Mouse (Mus musculus) lung, postnatal 10 days (tissue): ENCODE data around the gene Homer3.
A peak's percentile ranks its signal among the peaks of the same experiment; 100 is the strongest.

ENCODE experiments used
- DNase-seq: peaks from one replicate; pipeline ENCODE4 v3.0.0; 2021

Homer3 gene

DNA sequence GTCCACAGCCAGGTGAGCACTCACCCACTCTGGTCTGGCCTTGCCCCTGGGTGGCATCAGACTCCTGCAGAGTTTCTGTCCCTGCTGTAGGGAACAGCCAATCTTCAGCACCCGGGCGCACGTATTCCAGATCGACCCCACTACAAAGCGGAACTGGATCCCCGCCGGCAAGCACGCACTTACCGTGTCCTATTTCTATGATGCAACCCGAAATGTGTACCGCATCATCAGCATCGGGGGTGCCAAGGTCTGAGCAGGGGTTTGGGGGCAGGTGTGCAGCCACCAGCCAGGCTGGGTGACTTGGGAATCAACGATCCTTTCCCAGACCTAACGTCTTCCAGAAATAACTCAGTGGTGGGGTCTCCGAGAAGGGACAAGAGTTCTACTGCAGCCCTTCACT is 2.7 kb downstream of the Homer3 start:
- no peak for DNase-seq

DNA sequence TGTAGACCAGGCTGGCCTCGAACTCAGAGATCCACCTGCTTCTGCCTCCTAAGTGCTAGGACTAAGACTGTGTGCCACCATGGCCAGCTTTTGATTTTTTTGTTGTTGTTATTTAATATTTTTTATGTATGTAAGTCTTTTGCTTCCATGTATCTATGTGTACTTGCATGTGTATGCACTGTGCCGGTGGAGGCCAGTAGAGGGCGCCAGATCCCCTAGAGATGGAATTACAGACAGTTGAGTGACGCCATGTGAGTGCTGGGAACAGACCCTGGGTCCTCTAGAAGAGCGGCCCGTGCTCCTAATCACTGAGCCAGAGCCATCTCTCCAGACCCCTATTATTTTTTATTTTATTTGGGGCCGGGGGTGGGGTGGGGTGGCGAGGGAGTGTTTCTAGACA is 4.1 kb downstream of the Homer3 start:
- no peak for DNase-seq

DNA sequence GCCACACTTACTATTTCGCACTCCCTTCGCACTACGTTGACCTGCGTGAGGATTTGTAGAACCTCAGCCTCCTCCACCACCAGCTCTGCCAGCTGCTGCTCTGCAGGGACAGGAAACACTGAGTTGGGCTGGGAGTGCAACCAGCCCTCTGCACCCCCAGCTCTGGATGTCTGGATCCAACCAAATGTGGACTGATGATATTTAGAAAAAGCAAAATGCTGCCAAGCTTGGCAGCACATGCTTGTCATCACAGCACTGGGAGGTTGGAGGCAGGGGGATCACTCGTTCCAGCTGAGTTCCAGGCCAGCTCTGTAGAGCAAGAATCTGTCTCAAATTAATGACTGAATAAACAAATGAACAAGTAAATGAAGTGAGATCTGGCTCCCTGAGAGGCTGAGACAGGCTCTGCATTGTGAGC is 11.4 kb downstream of the Homer3 start:
- DNase-seq: peak; percentile 88

DNA sequence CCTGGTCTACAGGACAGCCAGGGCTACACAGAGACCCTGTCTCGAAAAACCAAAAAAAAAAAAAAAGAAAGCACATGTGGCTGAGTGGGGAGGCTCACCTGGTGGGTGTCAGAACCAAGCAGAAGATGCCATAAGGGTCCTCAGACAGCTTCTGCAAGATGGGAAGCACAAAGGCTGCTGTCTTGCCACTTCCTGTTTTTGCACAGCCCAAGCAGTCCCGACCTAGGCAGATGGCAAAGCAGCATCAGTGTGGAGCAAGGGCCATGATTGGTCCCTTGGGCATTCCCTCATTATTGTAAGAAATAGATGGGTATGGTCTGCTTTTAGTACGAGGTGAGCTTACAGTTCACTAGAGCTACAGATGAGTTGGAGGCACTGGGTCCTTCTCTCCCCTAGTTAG is 18.3 kb downstream of the Homer3 start:
- no peak for DNase-seq

DNA sequence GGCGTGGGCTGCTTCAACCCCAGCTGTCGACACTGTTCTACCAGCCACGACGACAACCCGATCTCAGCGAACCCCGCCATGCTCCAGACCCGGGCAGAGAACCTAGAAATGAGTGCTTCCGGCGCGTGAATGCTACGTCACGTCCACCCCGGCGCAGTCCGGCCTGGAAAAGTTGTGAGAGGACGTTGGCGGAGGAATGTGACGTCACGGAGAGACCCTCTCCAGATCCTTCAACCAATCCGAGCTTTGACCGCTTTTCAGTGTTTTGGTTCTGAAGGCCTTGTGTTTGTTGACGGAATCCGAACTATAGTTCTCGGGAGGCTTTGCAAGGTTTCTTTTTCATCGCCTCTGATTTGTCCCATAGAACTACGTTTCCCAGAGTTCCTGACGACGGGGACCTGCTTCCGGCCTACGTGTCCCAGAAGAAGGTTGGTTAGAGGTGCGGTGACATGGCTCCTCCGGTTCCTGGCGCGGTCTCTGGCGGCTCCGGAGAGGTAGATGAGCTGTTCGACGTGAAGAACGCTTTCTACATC is 19.8 kb downstream of the Homer3 start, which contains the start of the genes Ddx49 and Cope:
Gene Ddx49 (minus strand): TSS at position 132 of the 533 bp plus-strand sequence.
Gene Cope (plus strand): TSS at position 161 of the 533 bp plus-strand sequence.
- DNase-seq: peak; percentile 95

DNA sequence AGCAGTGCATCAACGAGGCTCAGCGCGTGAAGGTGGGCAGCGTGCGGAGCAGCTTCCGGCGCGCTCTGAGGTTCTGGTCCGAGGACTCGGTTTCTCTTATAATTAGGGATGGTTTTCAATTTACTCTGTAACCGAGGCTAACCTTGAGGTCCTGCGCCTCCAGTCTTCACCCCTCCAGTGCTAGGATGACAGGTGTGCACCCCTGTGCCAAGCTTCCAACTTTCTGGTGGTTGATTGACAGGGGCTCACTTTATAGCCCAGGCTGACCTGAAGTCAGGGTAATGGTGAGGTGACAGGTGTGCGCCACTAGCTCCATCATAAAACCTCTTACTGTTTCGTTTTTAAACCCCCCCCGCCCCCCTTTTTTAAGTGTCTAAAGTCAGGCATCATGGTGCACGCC is 20.3 kb downstream of the Homer3 start:
- DNase-seq: no peak

DNA sequence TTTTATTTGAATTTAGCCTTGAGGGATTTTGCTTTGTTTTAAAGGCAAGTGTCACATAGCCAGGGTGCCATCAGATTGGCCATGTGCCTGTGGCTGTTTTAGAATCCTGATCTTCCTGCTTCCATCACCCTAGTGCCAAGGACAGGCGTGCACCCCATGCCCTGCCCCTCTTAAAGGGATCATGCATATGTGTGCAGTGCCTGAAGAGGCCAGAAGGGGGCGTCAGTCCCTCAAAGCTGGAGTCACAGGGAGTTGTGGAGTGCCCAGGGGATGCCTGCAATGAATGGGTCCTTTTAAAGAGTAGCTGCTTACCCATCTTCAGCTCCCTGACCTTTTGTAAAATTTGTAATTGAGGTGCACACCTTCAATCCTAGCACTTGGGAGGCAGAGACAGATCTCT is 26.7 kb downstream of the Homer3 start:
- peak; percentile 45 for DNase-seq

DNA sequence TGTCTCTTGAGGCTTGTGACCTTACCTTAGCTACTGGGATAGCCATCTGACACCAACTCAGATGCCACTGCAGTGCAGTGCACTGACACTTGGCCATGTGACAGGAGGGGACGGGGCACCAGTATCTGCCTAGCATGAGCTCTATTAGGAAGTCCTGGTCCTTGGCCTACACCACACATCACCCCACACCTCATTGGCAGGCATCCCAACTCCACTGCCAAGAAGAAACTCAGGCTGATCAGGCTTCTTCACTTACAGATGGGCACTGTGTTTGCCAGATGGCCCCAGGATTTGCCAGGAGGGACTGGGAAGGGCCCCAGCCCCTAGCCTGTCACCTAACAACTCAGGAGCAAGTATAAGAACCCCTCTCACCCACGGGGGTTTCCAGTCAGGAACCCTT is 30.8 kb downstream of the Homer3 start:
- no peak for DNase-seq

DNA sequence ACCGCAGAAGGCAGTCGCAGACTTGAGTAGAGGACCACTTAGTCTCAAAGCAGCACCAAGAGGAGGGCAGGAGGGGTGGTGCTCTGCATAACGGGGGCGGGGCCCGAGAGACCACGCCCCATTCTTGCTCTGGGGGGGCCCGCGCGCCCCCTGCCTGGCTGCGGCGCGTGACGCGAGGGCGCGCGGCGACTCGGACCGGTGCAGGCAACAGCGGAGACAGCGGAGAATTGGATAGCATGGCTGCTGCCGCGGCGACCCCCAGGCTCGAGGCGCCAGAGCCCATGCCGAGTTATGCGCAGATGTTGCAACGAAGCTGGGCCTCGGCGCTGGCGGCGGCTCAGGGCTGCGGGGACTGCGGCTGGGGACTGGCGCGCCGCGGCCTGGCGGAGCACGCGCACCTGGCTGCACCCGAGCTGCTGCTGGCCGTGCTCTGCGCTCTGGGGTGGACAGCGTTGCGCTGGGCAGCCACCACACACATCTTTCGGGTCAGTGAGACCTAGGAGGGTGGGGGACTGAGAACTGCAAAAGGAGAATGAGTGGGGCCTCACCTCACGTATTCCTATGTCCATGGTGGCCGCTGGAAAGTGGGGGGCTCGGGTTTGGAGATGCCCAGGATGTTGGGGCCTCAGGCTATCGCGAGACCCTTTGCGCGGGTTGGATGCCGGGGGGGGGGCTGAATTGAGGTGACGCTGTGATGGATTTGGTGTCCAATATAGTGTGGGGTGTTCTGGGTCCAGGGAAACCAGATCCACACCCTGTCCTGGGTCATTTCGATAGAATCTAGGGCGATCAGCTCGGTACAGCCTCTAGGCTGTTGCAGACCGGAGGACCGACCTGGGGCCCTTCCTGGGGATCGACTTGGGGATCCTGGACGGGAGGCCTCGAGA is 33.2 kb downstream of the Homer3 start, which contains the start of gene Cers1:
Gene Cers1 (plus strand): TSS at position 152 of the 887 bp plus-strand sequence.
- peak; percentile 74 for DNase-seq

DNA sequence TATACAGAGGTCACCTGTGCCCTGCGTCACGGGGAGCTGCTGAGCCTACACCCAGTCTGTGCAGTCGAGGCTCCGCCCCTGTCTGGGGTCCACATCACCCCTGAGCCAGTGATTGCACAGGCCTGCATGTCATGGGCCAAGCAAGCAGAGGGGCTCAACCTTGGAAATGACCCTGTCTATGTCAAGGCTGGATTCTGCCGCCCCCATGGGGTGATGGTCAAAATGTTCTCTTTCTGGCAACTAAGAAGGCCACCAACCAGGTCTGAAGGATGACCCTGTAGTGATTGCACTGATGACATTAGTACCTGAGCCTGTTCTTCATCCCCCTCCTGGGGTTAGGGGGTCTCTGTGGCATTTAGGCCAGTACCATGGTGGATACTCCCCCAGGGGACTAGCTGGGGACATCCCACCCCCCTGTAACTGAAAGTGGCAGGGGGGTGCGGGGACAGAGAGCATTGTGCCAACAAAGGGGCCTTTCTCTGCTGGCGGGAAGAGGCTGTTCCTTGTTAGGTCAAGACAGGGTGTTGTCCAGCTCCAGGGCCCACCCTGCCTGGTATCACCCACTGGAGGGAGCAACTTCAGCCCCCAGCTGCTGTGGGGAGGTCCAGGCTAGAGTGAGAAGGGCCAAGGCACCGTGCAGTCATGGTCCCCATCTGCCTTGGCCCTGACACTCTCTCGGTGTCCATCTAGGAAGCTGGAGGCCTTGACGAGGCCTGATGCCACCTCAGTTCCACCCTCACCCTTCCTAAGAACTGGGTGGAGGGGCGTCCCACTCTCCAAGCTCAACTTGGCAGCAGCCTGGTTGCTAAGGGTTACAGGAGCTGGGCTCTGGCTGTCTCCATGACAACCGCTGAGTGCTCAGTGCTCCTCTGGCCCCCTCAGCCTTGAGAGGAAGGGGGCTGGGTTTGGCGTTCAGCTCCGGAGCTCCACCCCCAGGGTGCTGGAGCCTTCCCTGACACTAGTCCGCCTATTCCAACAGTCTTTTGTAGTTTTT is 34.2 kb downstream of the Homer3 start:
- peak; percentile 82 for DNase-seq

DNA sequence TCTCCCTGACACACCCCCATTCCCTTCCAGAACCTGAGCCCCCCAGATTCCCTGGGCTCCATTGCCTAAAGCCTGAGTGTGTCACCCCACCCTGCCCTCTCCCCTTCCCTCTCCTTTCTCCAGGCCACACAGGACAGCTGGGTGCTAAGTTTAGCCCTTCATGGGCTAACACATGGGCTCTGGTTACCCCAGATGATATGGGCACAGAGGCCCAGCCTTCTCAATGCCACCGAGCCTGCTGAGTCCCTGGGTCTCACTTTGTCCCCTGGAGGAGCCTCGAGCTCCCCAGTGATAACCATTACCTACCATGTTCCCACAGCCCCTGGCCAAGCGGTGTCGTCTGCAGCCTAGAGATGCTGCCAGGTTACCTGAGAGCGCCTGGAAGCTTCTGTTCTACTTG is 35.2 kb downstream of the Homer3 start:
- DNase-seq: no peak

DNA sequence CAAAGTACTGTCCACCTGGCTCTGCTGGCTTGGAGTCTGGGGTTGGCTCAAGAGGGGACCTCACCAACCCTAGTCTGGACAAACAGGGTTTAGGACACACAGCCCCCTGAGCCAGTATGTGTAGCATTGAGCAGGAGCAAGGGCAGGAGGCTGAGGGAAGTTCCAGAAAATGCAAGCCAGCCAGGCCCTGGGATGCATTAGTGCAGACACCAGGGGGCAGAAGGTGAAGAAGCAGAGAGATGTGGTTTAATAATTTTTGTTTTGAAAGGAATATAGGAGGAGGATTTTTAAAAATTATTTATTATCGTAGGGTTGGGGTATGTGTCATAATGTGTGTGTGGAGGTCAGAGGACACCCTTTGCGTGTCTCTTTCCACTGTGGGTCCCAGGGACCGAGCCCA is 41.1 kb downstream of the Homer3 start:
- no peak for DNase-seq

DNA sequence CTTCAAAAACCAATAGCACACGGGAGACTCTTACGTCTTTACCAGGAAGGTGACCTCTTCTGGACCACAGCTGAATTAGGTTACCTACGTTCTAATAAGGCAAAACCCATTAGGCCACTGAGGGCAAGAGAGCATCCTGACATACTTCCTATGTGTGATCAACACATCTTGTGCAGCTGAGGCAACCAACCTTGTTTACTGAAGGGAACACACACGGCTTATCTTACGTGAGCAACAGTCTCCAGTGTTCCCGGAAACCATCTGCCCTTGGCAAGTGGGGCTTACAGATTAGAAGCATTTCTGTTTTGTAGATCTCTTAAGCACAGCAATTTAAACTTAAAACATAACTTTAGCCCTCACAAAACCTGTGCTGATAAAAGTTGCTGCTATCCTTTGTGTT is 44.9 kb downstream of the Homer3 start:
- no peak for DNase-seq

DNA sequence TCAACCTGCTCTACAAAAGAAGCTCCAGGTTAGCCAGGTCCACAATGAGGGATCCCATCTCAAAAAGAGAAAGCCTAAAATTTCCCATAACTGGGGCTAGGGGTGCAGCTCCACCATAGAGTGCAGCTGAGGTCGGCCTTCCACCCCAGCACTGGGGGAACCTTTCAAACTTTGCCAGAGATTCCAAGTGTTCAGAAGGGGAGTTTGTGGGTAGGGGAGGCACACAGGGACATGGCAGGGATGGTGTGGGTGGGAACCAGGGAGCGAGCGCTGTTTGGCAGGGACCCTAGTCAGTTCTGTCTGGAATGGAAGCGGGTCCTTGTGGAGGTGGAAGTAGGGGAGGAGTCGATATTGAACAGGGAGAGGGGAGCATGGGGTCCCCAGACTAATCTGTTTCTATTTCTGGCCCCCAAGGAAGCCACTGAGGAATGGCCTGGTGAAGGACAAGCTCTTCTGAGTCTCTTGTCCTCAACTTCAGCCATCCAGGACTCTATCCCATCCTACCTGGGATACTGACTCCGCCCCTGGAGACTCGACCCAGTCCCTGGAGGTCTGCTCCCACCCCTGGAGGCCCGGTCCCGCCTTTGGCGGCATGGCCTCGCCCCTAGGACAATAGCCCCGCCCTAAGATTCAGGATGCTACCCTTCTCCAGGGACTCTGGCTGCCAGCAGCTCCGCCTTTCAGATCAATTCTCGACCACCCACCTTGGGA is 46.7 kb downstream of the Homer3 start, which contains the start of gene Gdf1:
Gene Gdf1 (plus strand): TSS at position 694 of the 711 bp plus-strand sequence.
- DNase-seq: peak; percentile 46

DNA sequence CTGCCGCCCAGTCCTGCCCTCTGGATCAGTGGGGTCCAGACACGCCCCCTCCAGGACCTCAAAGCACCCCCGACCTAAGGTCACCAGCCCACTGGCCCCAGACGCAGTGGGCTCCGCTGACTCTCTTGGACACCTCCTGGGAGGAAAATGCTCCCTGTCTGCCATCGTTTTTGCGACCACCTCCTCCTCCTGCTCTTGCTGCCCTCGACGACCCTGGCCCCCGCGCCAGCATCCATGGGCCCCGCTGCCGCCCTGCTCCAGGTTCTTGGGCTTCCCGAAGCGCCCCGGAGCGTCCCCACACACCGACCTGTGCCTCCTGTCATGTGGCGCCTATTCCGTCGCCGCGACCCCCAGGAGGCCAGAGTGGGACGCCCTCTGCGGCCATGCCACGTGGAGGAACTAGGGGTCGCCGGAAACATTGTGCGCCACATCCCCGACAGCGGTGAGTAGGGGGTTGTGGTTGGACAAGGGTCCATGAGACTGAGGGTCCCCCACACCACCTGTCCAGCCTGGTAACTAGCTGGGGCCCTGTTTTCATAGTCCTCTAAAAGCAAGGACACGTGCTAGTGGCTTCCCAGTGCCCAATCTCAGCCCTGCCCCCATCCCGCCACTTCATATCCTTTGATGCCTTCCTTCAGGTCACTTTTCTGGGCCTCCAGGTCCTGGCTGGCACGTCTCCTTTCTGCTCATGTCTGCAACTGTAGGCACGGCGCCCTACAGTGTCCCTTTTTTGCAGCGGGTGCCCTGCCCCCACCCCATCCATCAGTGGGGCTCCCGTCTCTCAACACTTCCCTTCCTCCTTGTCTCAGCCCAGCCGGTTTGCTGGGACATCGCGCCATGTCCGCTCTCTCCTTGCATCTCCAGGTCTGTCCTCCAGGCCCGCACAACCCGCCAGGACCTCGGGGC is 47.5 kb downstream of the Homer3 start:
- DNase-seq: peak; percentile 35

DNA sequence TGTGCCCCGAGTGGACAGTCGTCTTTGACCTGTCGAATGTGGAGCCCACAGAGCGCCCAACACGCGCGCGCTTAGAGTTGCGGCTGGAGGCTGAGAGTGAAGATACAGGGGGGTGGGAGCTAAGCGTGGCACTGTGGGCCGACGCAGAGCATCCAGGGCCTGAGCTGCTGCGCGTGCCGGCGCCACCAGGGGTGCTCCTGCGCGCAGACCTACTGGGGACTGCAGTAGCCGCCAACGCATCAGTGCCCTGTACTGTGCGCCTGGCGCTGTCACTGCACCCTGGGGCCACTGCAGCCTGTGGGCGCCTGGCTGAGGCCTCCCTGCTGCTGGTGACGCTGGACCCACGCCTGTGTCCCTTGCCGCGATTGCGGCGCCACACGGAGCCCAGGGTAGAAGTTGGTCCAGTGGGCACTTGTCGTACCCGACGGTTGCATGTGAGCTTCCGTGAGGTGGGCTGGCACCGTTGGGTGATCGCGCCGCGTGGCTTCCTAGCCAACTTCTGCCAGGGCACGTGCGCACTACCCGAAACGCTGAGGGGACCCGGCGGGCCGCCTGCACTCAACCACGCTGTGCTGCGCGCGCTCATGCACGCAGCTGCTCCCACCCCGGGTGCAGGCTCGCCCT is 48.2 kb downstream of the Homer3 start:
- DNase-seq: peak; percentile 70

DNA sequence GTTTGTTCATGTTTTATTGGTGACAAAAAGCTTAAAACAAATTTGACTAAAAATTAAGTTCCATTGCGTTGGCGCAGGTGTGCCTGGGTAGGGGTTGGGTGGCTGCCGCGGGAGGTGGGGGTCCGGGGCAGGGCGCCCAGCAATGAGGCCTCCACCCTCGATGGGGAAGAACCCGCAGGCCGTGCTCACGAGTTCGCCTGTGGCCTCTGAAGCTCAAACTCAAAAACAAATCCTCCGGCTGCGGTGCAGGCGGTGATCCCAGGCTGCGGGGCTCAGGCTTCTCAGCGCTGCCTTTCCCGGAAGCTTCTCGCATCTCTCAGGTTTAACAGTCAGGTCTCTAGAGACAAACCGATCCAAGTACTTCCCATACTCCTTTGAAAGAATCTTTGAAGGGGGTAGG is 48.9 kb downstream of the Homer3 start:
- no peak for DNase-seq

DNA sequence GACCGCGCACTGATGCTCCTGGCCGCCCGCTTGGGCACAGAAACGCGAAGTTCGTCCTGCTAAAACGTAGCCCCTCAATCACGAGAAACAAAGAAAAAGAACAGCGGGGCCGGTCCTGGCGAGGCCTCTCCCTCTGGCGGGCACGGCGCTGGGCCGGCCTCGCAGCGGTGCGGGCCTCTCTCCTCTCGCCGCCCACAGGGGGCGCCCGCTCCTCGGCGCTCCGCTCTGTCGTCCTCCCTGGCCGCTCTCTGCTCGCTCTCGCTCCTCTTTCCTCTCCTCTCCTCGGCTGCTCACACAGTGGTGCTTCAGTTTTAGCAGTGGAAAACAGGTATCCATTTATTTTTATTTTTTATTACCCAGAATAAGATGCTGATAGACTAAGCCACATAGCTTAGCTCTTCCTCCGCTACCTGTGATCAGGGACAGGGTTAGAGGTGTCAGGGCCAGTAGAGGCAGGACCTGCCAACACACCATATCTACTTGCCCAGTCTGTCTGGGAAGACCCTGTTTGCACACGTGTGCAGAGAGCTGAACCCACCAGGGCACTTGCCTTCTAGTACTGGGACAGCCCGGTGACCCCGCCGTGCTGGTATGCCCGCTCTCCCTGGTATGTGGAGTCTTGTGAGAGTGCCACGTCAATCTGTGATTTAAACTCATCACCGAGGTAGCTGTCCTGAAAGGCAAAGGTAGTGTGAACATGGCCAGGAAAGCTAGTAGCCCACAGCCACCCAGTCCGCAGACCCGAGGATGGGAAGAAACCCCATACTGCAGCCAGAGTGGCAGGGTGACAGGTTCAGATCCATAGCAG is 49.6 kb downstream of the Homer3 start:
- DNase-seq: peak; percentile 81

DNA sequence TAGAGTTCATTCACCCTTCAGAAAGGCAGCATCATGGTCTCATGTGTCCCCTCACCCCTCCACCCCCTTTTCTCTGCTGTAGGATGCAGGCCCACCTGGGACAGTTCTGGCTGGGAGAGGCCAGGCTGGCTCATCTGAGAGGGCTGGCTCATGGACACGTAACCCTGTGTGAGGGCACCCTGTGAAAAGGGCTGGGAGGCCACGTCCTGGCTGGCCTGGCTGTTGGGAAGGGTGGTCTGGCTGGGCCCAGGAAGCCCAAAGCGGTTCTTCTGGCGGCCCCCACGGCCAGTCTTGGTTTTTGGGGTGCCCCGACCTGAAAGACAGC is 50.2 kb downstream of the Homer3 start:
- no peak for DNase-seq

DNA sequence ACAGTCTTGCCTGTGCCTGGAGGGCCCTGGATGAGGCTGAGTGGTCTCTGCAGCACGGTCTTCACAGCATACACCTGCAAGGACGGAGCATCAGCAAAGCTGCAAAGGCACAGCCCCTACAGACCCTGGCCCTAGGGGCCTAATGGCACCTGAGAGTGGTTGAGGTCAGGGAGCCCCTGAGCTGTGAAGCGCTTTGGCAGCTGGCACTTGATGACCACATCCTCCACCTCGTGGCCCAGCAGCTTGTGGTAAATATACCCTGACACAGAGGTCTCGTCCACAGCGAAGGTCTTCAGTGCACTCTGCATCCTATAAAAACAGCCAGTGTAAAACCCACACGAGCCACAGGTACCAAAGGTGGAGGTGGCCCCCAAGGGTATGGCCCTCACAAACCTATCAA is 56.3 kb downstream of the Homer3 start:
- no peak for DNase-seq
